Mouse (Mus musculus) hindbrain, embryonic 13.5 days (tissue): ENCODE measurements around the gene Pdgfb. TPM values are rescaled to one million over a fixed set of nuclear protein-coding genes. Genes with fewer than 3 reads are reported as not detected.

ENCODE experiments used
- ATAC-seq: fragments of 200-750 bp; cut with Nextera tagmentation; 2 replicates; pipeline ENCODE4 v1.8.0; 2017; ENCODE audit warnings: moderate TSS enrichment; ENCODE audit not compliant: low FRiP score
- H3K27ac ChIP-seq: fragments of 300-500 bp; sonication (generic); 2 replicates; pipeline ENCODE4 v1.5.1; 2015; ENCODE audit warnings: inconsistent platforms, mild to moderate bottlenecking, moderate library complexity
- H3K27me3 ChIP-seq: fragments of 300-500 bp; sonication (generic); 2 replicates; pipeline ENCODE4 v1.6.1; 2015; ENCODE audit warnings: mild to moderate bottlenecking, inconsistent platforms
- H3K36me3 ChIP-seq: fragments of 300-500 bp; sonication (generic); 2 replicates; pipeline ENCODE4 v1.6.1; 2015; ENCODE audit warnings: mild to moderate bottlenecking, inconsistent platforms
- H3K4me1 ChIP-seq: fragments of 300-500 bp; sonication (generic); replicated peaks from 2 replicates; pipeline ENCODE4 v1.6.1; 2015; ENCODE audit warnings: inconsistent platforms
- H3K4me2 ChIP-seq: fragments of 300-500 bp; sonication (generic); 2 replicates; pipeline ENCODE4 v1.6.1; 2015; ENCODE audit warnings: inconsistent platforms, mild to moderate bottlenecking, moderate library complexity
- H3K4me3 ChIP-seq: fragments of 300-500 bp; sonication (generic); 2 replicates; pipeline ENCODE4 v1.5.1; 2015; ENCODE audit warnings: mild to moderate bottlenecking, inconsistent platforms
- H3K9ac ChIP-seq: fragments of 300-500 bp; sonication (generic); 2 replicates; pipeline ENCODE4 v1.6.1; 2015; ENCODE audit warnings: mild to moderate bottlenecking, inconsistent platforms
- H3K9me3 ChIP-seq: fragments of 300-500 bp; sonication (generic); 2 replicates; pipeline ENCODE4 v1.6.1; 2016; ENCODE audit warnings: inconsistent platforms
- WGBS: fragments of 180-500 bp; shearing (Covaris S2); methylation state at CpG from one replicate; pipeline ENCODE4 v1.1.7; 2015; 5-methylcytosine and 5-hydroxymethylcytosine counted together
- polyA plus RNA-seq: library from polyadenylated mRNA; unstranded; fragments of >200 nt; fragmentation: Nextera tagmentation; extraction: Ambion mirVana; gene quantifications from 2 replicates; pipeline ENCODE4 v1.2.1, GENCODE M21; 2015

Gene Pdgfb
- polyA plus RNA-seq, 1 experiment from 2014 or later, result 2.4 TPM

DNA sequence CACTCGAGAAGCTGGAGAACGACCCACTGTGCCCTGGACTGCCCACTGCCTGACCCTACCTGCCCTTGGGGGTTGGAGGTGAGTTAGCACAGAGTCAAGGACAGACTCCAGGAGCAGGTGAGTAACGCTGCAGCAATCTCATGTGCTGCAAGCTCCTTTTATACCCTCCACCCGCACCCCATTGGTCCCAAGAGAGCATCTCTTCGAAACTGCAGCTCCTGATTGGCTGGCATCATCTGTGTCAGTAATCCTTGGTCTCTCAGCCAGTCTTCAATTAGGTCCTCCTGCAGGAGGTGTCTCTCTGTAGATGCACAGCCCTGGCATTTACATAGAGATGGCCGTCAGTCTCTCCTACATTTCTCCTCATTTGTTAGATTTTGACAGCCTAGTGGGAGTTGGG is 47.4 kb downstream of the Pdgfb start:
- Histone ChIP-seq H3K9me3 (no peaks in the 10 kb centered on the region), H3K4me1 (no peaks in the 10 kb centered on the region), H3K4me2 (no peak overlapping the region), H3K36me3 (no peaks in the 10 kb centered on the region), H3K27me3 (no peaks in the 10 kb centered on the region; the same call in 1 of the 2 replicates), H3K27ac (no peak overlapping the region), H3K9ac (no peak overlapping the region), H3K4me3 (no peak overlapping the region)
- 74% methylated on average over 6 of the region's 6 CpGs for WGBS
- ATAC-seq, result no peak

GRCm38 (mm10) chr15:79964376-79964775 is 50.4 kb downstream of the Pdgfb start:
- WGBS, result 93% methylated on average over 7 of the region's 7 CpGs
- no peak for ATAC-seq

DNA sequence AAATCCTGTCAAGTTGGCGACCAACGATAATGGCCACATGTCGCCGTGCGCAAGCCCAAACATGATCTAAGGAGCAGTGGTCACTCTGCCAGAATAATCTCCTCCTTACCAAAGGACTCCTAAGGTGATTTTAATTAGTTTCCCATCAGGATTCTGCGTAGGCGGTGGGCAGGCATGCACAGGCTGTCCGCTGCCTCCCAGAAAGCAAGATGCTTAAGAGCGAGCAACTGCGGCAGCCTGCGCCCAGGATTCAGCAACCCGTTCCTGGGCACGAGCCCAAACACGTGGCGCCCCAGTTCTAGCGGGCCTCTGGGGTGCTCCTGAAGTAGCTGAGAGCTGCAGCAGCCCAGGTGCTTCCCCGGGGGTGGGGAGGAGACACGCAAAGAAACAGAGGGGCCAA is 52.1 kb downstream of the Pdgfb start:
- H3K9me3 ChIP-seq, result no peaks in the 10 kb centered on the region
- H3K27ac ChIP-seq, result no peak overlapping the region
- H3K4me1 ChIP-seq, result peaks cover 10% of the 10 kb centered on the region; the same call in 1 of the 2 replicates
- ATAC-seq, result no peak
- no peaks in the 10 kb centered on the region for H3K36me3 ChIP-seq
- WGBS, result 85% methylated on average over 18 of the region's 18 CpGs
- H3K4me2 ChIP-seq, result no peak overlapping the region
- H3K27me3 ChIP-seq, result no peaks in the 10 kb centered on the region
- H3K9ac ChIP-seq, result no peak overlapping the region
- H3K4me3 ChIP-seq, result no peak overlapping the region

More at GRCm38 (mm10) chr15:79964376-79964775, 50.4 kb downstream of the Pdgfb start:
- H3K27ac ChIP-seq, result no peak overlapping the region
- H3K4me2 ChIP-seq, result no peak overlapping the region
- H3K9ac ChIP-seq, result no peak overlapping the region
- no peaks in the 10 kb centered on the region for H3K36me3 ChIP-seq
- H3K4me1 ChIP-seq, result peaks cover 10% of the 10 kb centered on the region; the same call in 1 of the 2 replicates
- H3K4me3 ChIP-seq, result no peak overlapping the region
- no peaks in the 10 kb centered on the region for H3K9me3 ChIP-seq
- no peaks in the 10 kb centered on the region; the same call in 1 of the 2 replicates for H3K27me3 ChIP-seq

- Histone ChIP-seq H3K4me1 (peaks cover 10% of the 10 kb centered on the region; the same call in 1 of the 2 replicates), H3K4me2 (no peak overlapping the region), H3K9me3 (no peaks in the 10 kb centered on the region), H3K27ac (no peak overlapping the region), H3K27me3 (no peaks in the 10 kb centered on the region), H3K36me3 (no peaks in the 10 kb centered on the region), H3K4me3 (no peak overlapping the region), H3K9ac (no peak overlapping the region)
- no peak for ATAC-seq
- WGBS, result 37% methylated on average over 9 of the region's 9 CpGs
Measured at GRCm38 (mm10) chr15:79961366-79961921, 53.3 kb downstream of the Pdgfb start.

- no peak for ATAC-seq
- H3K9me3 ChIP-seq, result no peaks in the 10 kb centered on the region
- 56% methylated on average over 3 of the region's 3 CpGs for WGBS
Measured at GRCm38 (mm10) chr15:79958418-79958817, 56.4 kb downstream of the Pdgfb start.

DNA sequence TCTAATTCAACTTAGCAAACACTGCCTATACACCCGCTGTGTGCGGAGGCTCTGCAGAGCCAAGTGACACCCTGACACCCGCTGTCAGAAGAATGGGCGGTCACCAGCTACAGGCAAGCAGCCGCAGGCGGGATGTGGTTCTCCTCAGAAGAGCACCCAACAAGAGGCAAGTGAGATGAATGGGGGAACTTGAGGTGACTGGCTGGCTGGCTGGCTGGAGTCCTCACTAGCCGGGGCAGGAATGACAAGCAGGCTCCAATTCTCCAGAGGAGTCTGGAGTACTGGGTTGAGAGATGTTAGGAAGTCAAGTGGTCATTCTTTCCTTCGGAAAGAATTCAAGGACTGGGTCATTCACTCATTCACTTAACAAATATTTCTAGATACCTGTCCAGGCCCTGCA is 58.2 kb downstream of the Pdgfb start:
- no peak for ATAC-seq
- Histone ChIP-seq H3K9me3 (no peaks in the 10 kb centered on the region), H3K36me3 (no peaks in the 10 kb centered on the region), H3K9ac (no peak overlapping the region), H3K4me2 (no peak overlapping the region), H3K4me3 (no peak overlapping the region), H3K27ac (no peak overlapping the region), H3K4me1 (peaks cover 21% of the 10 kb centered on the region), H3K27me3 (0 out of 2 replicates have a peak, but pooled peaks cover 3% of the 10 kb centered on the region)
- 87% methylated on average over 8 of the region's 8 CpGs for WGBS

More at GRCm38 (mm10) chr15:79958418-79958817, 56.4 kb downstream of the Pdgfb start:
- Histone ChIP-seq H3K27me3 (no peaks in the 10 kb centered on the region), H3K36me3 (no peaks in the 10 kb centered on the region), H3K4me2 (no peak overlapping the region), H3K27ac (no peak overlapping the region), H3K9ac (no peak overlapping the region), H3K4me3 (no peak overlapping the region), H3K4me1 (peaks cover 10% of the 10 kb centered on the region; the same call in 1 of the 2 replicates)

GRCm38 (mm10) chr15:79953470-79953869 is 61.3 kb downstream of the Pdgfb start:
- peaks cover 37% of the 10 kb centered on the region for H3K4me1 ChIP-seq

GRCm38 (mm10) chr15:79952504-79953231 is 62.1 kb downstream of the Pdgfb start:
- 45% methylated on average over 11 of the region's 11 CpGs for WGBS
- ATAC-seq, result no peak

More at GRCm38 (mm10) chr15:79953470-79953869, 61.3 kb downstream of the Pdgfb start:
- WGBS, result 53% methylated on average over 7 of the region's 7 CpGs
- Histone ChIP-seq H3K36me3 (no peaks in the 10 kb centered on the region), H3K9ac (no peak overlapping the region), H3K27me3 (0 out of 2 replicates have a peak, but pooled peaks cover 3% of the 10 kb centered on the region), H3K4me2 (no peak overlapping the region), H3K4me3 (no peak overlapping the region), H3K9me3 (no peaks in the 10 kb centered on the region), H3K27ac (no peak overlapping the region)
- ATAC-seq, result no peak

GRCm38 (mm10) chr15:79951730-79952503 is 62.9 kb downstream of the Pdgfb start:
- Histone ChIP-seq H3K4me1 (peaks cover 37% of the 10 kb centered on the region), H3K9ac (no peak overlapping the region), H3K9me3 (no peaks in the 10 kb centered on the region), H3K36me3 (no peaks in the 10 kb centered on the region), H3K27ac (0 out of 2 replicates have a peak overlapping the region, but pooled peaks have one; percentile 30), H3K4me2 (peak overlapping the region; percentile 65; the same call in 1 of the 2 replicates), H3K27me3 (0 out of 2 replicates have a peak, but pooled peaks cover 3% of the 10 kb centered on the region), H3K4me3 (no peak overlapping the region)
- 42% methylated on average over 14 of the region's 14 CpGs for WGBS
- ATAC-seq, result no peak

More at GRCm38 (mm10) chr15:79952504-79953231, 62.1 kb downstream of the Pdgfb start:
- Histone ChIP-seq H3K36me3 (no peaks in the 10 kb centered on the region), H3K9me3 (no peaks in the 10 kb centered on the region), H3K27ac (no peak overlapping the region), H3K4me1 (peaks cover 37% of the 10 kb centered on the region), H3K9ac (no peak overlapping the region), H3K4me2 (no peak overlapping the region), H3K27me3 (0 out of 2 replicates have a peak, but pooled peaks cover 3% of the 10 kb centered on the region), H3K4me3 (no peak overlapping the region)

DNA sequence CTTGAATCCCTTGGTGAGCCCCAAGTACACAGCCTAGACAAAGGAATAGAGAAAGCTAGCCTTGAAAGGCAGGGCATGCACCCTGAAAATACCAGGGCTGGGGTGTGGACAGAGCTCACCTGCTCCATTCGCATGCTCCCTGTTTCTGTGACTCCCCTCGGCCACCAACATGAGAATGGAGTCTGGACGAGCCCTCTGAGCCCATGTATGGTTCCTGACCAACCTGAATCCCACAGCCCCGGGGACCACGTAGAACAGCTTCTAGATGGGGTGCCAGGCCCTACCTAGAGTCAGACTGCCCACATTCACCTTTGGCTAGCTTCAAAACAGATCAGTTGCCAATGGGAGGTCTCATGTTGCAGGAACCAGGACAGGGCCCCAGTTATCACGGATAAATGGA is 63.6 kb downstream of the Pdgfb start:
- Histone ChIP-seq H3K36me3 (no peaks in the 10 kb centered on the region), H3K27me3 (0 out of 2 replicates have a peak, but pooled peaks cover 3% of the 10 kb centered on the region), H3K9ac (0 out of 2 replicates have a peak overlapping the region, but pooled peaks have one; percentile 74), H3K4me2 (peak overlapping the region; percentile 65), H3K4me1 (peaks cover 37% of the 10 kb centered on the region), H3K9me3 (no peaks in the 10 kb centered on the region), H3K27ac (peak overlapping the region; percentile 75), H3K4me3 (no peak overlapping the region)
- WGBS, result 76% methylated on average over 6 of the region's 6 CpGs
- no peak for ATAC-seq

GRCm38 (mm10) chr15:79950250-79951025 is 64.3 kb downstream of the Pdgfb start:
- H3K4me3 ChIP-seq, result peak overlapping the region; percentile 38
- H3K36me3 ChIP-seq, result no peaks in the 10 kb centered on the region
- peak overlapping the region; percentile 75 for H3K27ac ChIP-seq
- no peaks in the 10 kb centered on the region for H3K9me3 ChIP-seq
- H3K27me3 ChIP-seq, result 0 out of 2 replicates have a peak, but pooled peaks cover 3% of the 10 kb centered on the region
- peak overlapping the region; percentile 65 for H3K4me2 ChIP-seq
- 2% methylated on average over 24 of the region's 24 CpGs for WGBS
- H3K9ac ChIP-seq, result peak overlapping the region; percentile 74
- peak; percentile 61 for ATAC-seq
- peaks cover 37% of the 10 kb centered on the region for H3K4me1 ChIP-seq
